Mouse (Mus musculus) spleen, adult 2 months (tissue): ENCODE results near the gene Ccdc18.

ENCODE experiments used
- CTCF ChIP-seq: fragments of 200-500 bp; IDR thresholded peaks from 2 replicates; pipeline ENCODE4 v1.5.1; 2011; ENCODE audit warnings: mild to moderate bottlenecking, inconsistent platforms; ENCODE audit not compliant: insufficient read depth, insufficient read length, insufficient replicate concordance; ENCODE audit errors: extremely low read depth
- POLR2A ChIP-seq: fragments of 200-500 bp; IDR thresholded peaks from 2 replicates; pipeline ENCODE4 v1.6.1; 2011; ENCODE audit warnings: low read depth, low read length, inconsistent platforms

GRCm38 (mm10) chr5:108109346-108109745 lies 23.3 kb upstream of the Ccdc18 start:
- TF ChIP-seq POLR2A, result no peak
- TF ChIP-seq CTCF, result no peak
